Comparison of ENCODE assay signal across 16 mouse cellular contexts in genomic region chr12:82492456-82492855, GRCm38 (mm10).
"Had no signal": no experiment of that assay in that cellular context is flagged by ENCODE, and none has a peak within 500 bp of the region (broad histone marks: within the 10 kb centered on the region; RNA-seq: fewer than 3 reads in every experiment).

No protein-coding gene starts in this region.

- H3K27ac ChIP-seq: neural tube, embryonic 13.5 days; neural tube, embryonic 15.5 days; stomach, embryonic 15.5 days; stomach, postnatal 0 days had no signal

- H3K4me1 ChIP-seq: neural tube, embryonic 13.5 days; neural tube, embryonic 15.5 days; stomach, embryonic 15.5 days had no signal

- H3K9me3 ChIP-seq: neural tube, embryonic 13.5 days; neural tube, embryonic 15.5 days; stomach, embryonic 15.5 days had no signal

- DNase-seq: retina, postnatal 1 day; right cerebral cortex, adult 18-20 months; right cerebral cortex, postnatal 14 days; right cerebral cortex, postnatal 25 days; right cerebral cortex, postnatal 4 days; spleen, adult 18-20 months; thymus, adult 18-20 months; thymus, adult 2 months; thymus, postnatal 14 days; thymus, postnatal 25 days; thymus, postnatal 36 days; thymus, postnatal 4 days had no signal

- H3K4me3 ChIP-seq: neural tube, embryonic 13.5 days; neural tube, embryonic 15.5 days; stomach, embryonic 15.5 days had no signal

- H3K36me3 ChIP-seq: neural tube, embryonic 13.5 days; neural tube, embryonic 15.5 days; stomach, embryonic 15.5 days had no signal

- H3K27me3 ChIP-seq: neural tube, embryonic 13.5 days; neural tube, embryonic 15.5 days; stomach, embryonic 15.5 days had no signal
